Mouse (Mus musculus) olfactory bulb, adult 2 months (tissue): ENCODE data around the gene Gm11172.

ENCODE experiments used
- CTCF ChIP-seq: fragments of 200-500 bp; IDR thresholded peaks from 2 replicates; pipeline ENCODE4 v1.5.1; 2012; ENCODE audit warnings: low read depth, mild to moderate bottlenecking, low read length, moderate library complexity; ENCODE audit not compliant: insufficient read depth
- POLR2A ChIP-seq: fragments of 200-500 bp; IDR thresholded peaks from 2 replicates; pipeline ENCODE4 v1.6.1; 2012; ENCODE audit warnings: mild to moderate bottlenecking, low read depth, low read length, moderate library complexity; ENCODE audit not compliant: insufficient read depth

GRCm38 (mm10) chr16:10821387-10821786, 8.7 kb downstream of the Gm11172 start:
- no peak for TF ChIP-seq CTCF
- no peak for TF ChIP-seq POLR2A
